Mouse (Mus musculus): ENCODE results near the gene Foxc2.

DNA sequence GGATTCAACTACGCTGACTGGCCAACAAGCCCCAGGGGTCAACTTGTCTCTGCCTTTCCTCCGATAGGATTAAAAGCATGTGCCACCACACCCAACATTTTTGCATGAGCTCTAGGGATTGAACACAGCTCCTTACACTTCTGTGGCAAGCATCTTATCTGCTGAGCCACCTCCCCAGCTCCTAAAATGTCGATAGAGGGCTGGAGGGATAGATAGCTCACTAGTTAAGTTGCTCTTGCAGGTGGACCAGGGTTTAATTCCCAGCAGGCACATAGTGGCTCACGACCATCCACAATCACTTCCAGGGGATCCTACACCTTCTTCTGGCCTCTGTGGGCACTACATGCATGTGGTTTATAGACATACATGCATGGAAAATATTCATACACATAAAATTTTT, 46.4 kb downstream of the Foxc2 start:
- TF ChIP-seq POLR2A (IDR thresholded peaks at IDR 0.05; ENCODE audit: extremely low read depth, insufficient read depth, low read length) = no peak
- no peak for TF ChIP-seq CTCF (IDR thresholded peaks at IDR 0.05; ENCODE audit: extremely low read depth, insufficient read depth, low read length)
